Mouse (Mus musculus): ENCODE measurements around the gene S100a7a. TPM values are rescaled to one million over a fixed set of nuclear protein-coding genes. Genes with fewer than 3 reads are reported as not detected.

Gene S100a7a
- not detected in 2 replicates for polyA plus RNA-seq (2014; fragmentation: Nextera tagmentation; extraction: Ambion mirVana)

DNA sequence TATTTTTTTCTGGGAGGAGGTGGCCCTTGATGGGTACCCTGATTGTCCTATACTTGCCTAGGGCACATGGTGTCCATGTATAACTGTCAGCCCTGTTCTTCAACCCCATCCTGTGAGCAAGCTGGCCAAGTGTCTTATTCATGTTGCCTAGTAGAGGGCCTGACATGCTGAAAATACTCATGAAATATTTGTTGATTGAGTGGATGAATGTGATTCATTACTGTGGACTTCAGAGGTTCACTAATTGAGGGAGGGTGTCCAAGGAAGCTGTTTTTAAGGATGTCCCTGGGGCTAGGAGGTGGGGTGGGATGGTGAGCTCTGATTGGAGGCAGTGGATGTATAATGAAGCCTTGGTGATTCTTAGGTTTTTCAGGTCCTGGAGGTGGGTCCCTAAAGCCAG lies at the start of gene S100a7a:
TSS of gene S100a7a (plus strand) at position 301 of the 400 bp plus-strand sequence.
- DNase-seq (no peak), ATAC-seq (ENCODE audit: insufficient read depth) (no peak)
- H3K9me3 ChIP-seq (ENCODE audit: low read depth, low read length), result no peaks in the 10 kb centered on the region
- no peak for TF ChIP-seq CTCF (IDR thresholded peaks at IDR 0.05; ENCODE audit: low read depth)
- no peaks in the 10 kb centered on the region for H3K36me3 ChIP-seq (ENCODE audit: insufficient read depth)
- no peaks in the 10 kb centered on the region for H3K4me1 ChIP-seq (ENCODE audit: insufficient read depth)
- H3K27ac ChIP-seq (ENCODE audit: low read depth), result no peak within 1 kb of the TSS
- no peak within 1 kb of the TSS for H3K4me2 ChIP-seq
- H3K9ac ChIP-seq, result no peak within 1 kb of the TSS
- H3K27me3 ChIP-seq (ENCODE audit: insufficient read depth, low read length), result no peaks in the 10 kb centered on the region
- no peak within 1 kb of the TSS for H3K4me3 ChIP-seq (ENCODE audit: low read depth, low read length)

DNA sequence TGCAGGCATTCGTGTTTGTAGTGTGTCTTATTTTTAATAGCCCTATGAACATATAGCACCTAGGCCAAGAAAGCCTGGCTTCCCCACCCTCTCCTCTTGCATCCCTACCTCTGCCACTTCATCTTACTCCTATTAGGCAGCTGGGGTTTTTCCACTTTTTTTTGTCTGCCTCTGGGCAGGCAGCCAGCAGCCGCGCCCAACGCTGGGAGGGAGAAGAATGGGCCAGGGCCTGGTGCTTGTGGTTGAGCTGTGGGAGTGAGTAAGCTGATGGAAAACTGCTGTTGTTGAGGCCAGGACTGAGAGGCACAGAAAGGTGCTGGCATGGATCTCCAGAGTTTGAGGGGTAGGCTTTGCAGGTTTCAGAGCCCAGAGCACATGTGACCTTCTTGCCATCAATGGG lies 49.4 kb upstream of the S100a7a start:
- Histone ChIP-seq H3K4me2 (no peak overlapping the region), H3K9me3 (ENCODE audit: low read depth, low read length) (no peaks in the 10 kb centered on the region), H3K4me1 (ENCODE audit: insufficient read depth) (peaks cover 22% of the 10 kb centered on the region), H3K4me3 (ENCODE audit: low read depth, low read length) (no peak overlapping the region), H3K36me3 (ENCODE audit: insufficient read depth) (no peaks in the 10 kb centered on the region), H3K27me3 (ENCODE audit: insufficient read depth, low read length) (no peaks in the 10 kb centered on the region), H3K27ac (ENCODE audit: low read depth) (peak overlapping the region; percentile 58), H3K9ac (no peak overlapping the region)
- WGBS, result 22% methylated on average over 4 of the region's 4 CpGs
- peak; percentile 92 for DNase-seq
- peak; percentile 90 for ATAC-seq (ENCODE audit: insufficient read depth)
- TF ChIP-seq CTCF (IDR thresholded peaks at IDR 0.05; ENCODE audit: low read depth), result no peak

DNA sequence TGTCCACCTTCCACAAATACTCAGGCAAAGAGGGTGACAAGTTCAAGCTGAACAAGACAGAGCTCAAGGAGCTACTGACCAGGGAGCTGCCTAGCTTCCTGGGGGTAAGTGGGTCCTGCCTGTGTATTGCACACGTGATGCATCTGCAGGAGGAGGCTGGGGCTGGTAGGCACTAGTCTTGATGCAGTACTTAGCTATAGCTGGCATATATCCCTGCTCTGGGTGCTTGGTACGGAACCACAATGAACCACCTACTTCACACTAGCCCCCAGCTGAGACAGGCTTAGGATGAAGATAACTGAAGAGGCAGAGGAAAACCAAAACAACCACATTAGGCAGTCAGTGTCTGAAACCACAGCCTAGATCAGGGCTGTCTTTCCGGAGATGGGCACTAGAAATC lies 48.8 kb upstream of the S100a7a start:
- Histone ChIP-seq H3K4me2 (no peak overlapping the region), H3K9ac (no peak overlapping the region), H3K27ac (ENCODE audit: low read depth) (peak overlapping the region; percentile 58), H3K4me1 (ENCODE audit: insufficient read depth) (peaks cover 22% of the 10 kb centered on the region), H3K36me3 (ENCODE audit: insufficient read depth) (no peaks in the 10 kb centered on the region), H3K4me3 (ENCODE audit: low read depth, low read length) (no peak overlapping the region), H3K27me3 (ENCODE audit: insufficient read depth, low read length) (no peaks in the 10 kb centered on the region), H3K9me3 (ENCODE audit: low read depth, low read length) (no peaks in the 10 kb centered on the region)
- ATAC-seq (ENCODE audit: insufficient read depth), result 0 out of 2 replicates have a peak, but pooled peaks have one; percentile 11
- DNase-seq, result no peak
- no peak for TF ChIP-seq CTCF (IDR thresholded peaks at IDR 0.05; ENCODE audit: low read depth)
- 81% methylated on average over 3 of the region's 3 CpGs for WGBS

DNA sequence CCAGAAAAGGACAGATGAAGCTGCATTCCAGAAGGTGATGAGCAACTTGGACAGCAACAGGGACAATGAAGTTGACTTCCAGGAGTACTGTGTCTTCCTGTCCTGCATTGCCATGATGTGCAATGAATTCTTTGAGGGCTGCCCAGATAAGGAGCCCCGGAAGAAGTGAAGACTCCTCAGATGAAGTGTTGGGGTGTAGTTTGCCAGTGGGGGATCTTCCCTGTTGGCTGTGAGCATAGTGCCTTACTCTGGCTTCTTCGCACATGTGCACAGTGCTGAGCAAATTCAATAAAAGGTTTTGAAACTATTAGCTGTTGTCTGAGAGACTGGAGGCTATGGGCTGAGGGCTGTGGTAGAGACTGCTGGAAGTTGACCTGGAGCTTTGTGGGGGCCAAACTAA lies 48.1 kb upstream of the S100a7a start:
- H3K4me2 ChIP-seq, result no peak overlapping the region
- peak overlapping the region; percentile 61 for H3K27ac ChIP-seq (ENCODE audit: low read depth)
- 59% methylated on average over 2 of the region's 2 CpGs for WGBS
- H3K4me1 ChIP-seq (ENCODE audit: insufficient read depth), result peaks cover 22% of the 10 kb centered on the region
- DNase-seq (no peak), ATAC-seq (ENCODE audit: insufficient read depth) (no peak)
- TF ChIP-seq CTCF (IDR thresholded peaks at IDR 0.05; ENCODE audit: low read depth), result no peak
- no peaks in the 10 kb centered on the region for H3K9me3 ChIP-seq (ENCODE audit: low read depth, low read length)
- H3K9ac ChIP-seq, result no peak overlapping the region
- no peak overlapping the region for H3K4me3 ChIP-seq (ENCODE audit: low read depth, low read length)
- H3K27me3 ChIP-seq (ENCODE audit: insufficient read depth, low read length), result no peaks in the 10 kb centered on the region
- H3K36me3 ChIP-seq (ENCODE audit: insufficient read depth), result no peaks in the 10 kb centered on the region

DNA sequence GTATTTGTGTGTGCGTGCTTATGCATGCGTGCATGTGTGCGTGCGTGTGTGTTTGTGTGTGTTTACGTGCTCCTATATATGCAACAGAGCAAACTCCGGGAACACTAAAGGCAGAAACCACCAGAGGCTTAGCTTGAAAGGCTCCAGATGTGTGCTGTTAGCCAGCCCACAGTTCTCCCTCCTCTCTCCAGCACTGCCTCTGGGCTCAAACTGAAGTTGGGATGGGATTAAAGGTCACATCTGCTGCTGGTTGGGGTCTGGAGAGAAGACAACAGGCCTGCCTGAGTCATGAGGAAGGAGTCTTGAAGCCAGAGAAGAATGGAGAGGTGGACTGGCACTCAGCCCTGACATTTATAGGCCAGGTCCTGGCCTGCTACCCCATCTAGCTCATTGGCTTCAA lies 47.6 kb upstream of the S100a7a start:
- DNase-seq (peak; percentile 60), ATAC-seq (ENCODE audit: insufficient read depth) (peak; percentile 30; the same call in 1 of the 2 replicates)
- TF ChIP-seq CTCF (IDR thresholded peaks at IDR 0.05; ENCODE audit: low read depth), result no peak
- no peaks in the 10 kb centered on the region for H3K9me3 ChIP-seq (ENCODE audit: low read depth, low read length)
- no peaks in the 10 kb centered on the region for H3K27me3 ChIP-seq (ENCODE audit: insufficient read depth, low read length)
- H3K4me3 ChIP-seq (ENCODE audit: low read depth, low read length), result no peak overlapping the region
- peaks cover 22% of the 10 kb centered on the region for H3K4me1 ChIP-seq (ENCODE audit: insufficient read depth)
- 58% methylated on average over 6 of the region's 6 CpGs for WGBS
- H3K27ac ChIP-seq (ENCODE audit: low read depth), result peak overlapping the region; percentile 61
- H3K4me2 ChIP-seq, result no peak overlapping the region
- no peak overlapping the region for H3K9ac ChIP-seq
- no peaks in the 10 kb centered on the region for H3K36me3 ChIP-seq (ENCODE audit: insufficient read depth)

DNA sequence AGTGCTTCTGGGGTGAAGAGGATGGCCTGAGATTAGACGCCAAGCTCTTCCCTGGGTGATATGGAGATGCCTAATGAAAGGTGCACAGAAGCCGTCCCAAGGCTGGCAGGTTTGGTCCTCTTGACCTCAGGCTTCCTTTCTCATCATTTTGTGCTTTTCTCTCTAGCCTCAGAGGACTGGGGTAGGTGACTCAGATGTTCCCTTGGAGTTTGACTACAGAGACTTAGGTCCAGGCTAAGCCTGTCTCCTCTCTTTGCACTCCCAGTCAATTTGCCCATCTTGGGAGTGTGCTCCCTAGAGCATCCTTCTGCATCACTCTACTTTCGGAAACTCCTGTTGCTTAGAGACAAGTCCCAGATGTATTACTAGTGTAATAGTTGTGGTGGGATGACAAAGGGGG lies 46.5 kb upstream of the S100a7a start:
- H3K27ac ChIP-seq (ENCODE audit: low read depth), result no peak overlapping the region
- ATAC-seq (ENCODE audit: insufficient read depth) (no peak), DNase-seq (no peak)
- H3K9me3 ChIP-seq (ENCODE audit: low read depth, low read length), result no peaks in the 10 kb centered on the region
- H3K4me1 ChIP-seq (ENCODE audit: insufficient read depth), result peaks cover 22% of the 10 kb centered on the region
- no peaks in the 10 kb centered on the region for H3K36me3 ChIP-seq (ENCODE audit: insufficient read depth)
- no peak overlapping the region for H3K9ac ChIP-seq
- WGBS, result 82% methylated on average over 3 of the region's 3 CpGs
- no peak overlapping the region for H3K4me2 ChIP-seq
- no peak for TF ChIP-seq CTCF (IDR thresholded peaks at IDR 0.05; ENCODE audit: low read depth)
- H3K4me3 ChIP-seq (ENCODE audit: low read depth, low read length), result no peak overlapping the region
- H3K27me3 ChIP-seq (ENCODE audit: insufficient read depth, low read length), result no peaks in the 10 kb centered on the region

DNA sequence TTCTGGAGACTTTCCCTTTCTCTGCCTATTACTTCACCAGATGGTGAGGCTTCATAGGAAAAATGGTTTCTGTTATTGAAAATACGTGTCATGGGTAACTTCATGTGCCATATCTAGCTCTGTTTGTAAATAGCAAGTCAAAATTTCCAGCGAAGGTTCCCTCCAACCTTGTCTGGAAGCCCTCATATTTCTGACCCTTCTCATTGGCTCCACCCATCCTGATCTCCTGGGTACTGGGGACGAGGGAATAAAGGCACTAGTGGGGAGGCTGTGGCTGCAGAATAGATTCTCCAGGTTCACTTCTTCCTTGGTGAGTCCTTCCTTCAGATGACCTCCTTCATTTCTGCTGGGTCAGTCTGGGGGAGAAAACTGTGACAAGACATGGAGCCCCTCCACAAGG lies 45.6 kb upstream of the S100a7a start, which contains the start of gene S100a5:
TSS of gene S100a5 (plus strand) at position 301 of the 400 bp plus-strand sequence.
- Histone ChIP-seq H3K4me1 (ENCODE audit: insufficient read depth) (peaks cover 21% of the 10 kb centered on the region), H3K27ac (ENCODE audit: low read depth) (no peak within 1 kb of the TSS), H3K36me3 (ENCODE audit: insufficient read depth) (no peaks in the 10 kb centered on the region), H3K9me3 (ENCODE audit: low read depth, low read length) (no peaks in the 10 kb centered on the region), H3K27me3 (ENCODE audit: insufficient read depth, low read length) (no peaks in the 10 kb centered on the region), H3K9ac (no peak within 1 kb of the TSS), H3K4me2 (no peak within 1 kb of the TSS), H3K4me3 (ENCODE audit: low read depth, low read length) (no peak within 1 kb of the TSS)
- no peak for TF ChIP-seq CTCF (IDR thresholded peaks at IDR 0.05; ENCODE audit: low read depth)
- no peak for DNase-seq
- ATAC-seq (ENCODE audit: insufficient read depth), result no peak
- WGBS, result 53% methylated on average over 3 of the region's 3 CpGs

DNA sequence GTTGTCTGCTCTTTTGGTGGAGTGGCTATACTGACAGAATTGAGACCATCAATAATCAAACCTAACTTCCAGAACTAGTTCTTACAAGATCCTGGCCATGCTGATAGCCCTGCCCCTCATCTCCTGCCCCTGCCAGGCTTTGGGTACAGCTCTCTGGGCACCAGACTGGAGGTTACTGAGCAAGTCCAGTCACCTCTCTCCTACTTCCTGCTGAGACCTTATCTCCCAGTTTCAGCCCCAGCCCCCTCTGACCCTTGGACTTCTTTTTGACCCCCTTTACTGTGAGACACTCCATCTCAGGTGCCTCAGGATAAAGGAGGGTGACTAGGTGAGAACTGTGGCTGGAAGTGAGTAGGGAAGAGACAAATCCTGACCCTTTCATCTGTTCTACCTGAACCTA lies 44.7 kb upstream of the S100a7a start:
- Histone ChIP-seq H3K4me3 (ENCODE audit: low read depth, low read length) (no peak overlapping the region), H3K36me3 (ENCODE audit: insufficient read depth) (no peaks in the 10 kb centered on the region), H3K4me1 (ENCODE audit: insufficient read depth) (peaks cover 15% of the 10 kb centered on the region), H3K9me3 (ENCODE audit: low read depth, low read length) (no peaks in the 10 kb centered on the region), H3K9ac (no peak overlapping the region), H3K27ac (ENCODE audit: low read depth) (no peak overlapping the region), H3K4me2 (no peak overlapping the region), H3K27me3 (ENCODE audit: insufficient read depth, low read length) (no peaks in the 10 kb centered on the region)
- no peak for ATAC-seq (ENCODE audit: insufficient read depth)
- TF ChIP-seq CTCF (IDR thresholded peaks at IDR 0.05; ENCODE audit: low read depth), result no peak
- no peak for DNase-seq

Measured in lung, embryonic 14.5 days (tissue).